8 mouse cellular contexts compared by ENCODE assay signal in the genomic region with DNA sequence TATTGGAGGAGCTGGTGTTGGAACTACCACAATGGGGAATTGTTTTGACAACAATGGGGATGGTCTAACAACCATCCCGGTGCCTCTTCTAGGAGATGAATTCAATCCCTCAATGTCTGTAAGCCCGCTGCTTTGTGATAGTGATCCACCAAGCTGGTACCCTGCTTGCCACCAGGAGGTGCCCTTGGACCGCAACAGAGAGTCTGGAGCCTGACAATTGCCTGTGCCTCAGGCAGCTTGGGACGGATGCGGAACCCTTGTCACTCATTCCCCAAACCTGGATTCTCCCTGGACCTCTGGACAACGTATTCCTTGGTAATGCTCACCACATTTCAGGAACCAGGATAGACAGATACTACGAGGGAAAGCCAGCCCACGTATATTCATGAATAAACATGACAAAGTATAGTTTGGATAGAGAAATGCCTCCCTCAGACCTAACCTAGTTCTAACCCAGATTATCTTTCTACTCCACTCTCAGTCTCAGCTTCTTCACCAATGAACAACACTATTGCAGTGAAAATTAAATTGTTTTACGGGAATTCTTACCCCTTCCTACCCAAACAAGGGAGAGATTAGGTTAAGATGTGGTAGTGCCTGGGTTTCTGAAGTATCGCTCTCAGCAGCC. TPM values are rescaled to one million over a fixed set of nuclear protein-coding genes. Genes with fewer than 3 reads are reported as not detected.
DNase-seq lines count a peak whose midpoint lies in the region; ATAC-seq lines count a peak whose summit lies in the region.

No protein-coding gene starts in this region.

- peaks cover 26% of the 10 kb centered on the region for H3K4me1 ChIP-seq in hindbrain, embryonic 16.5 days (ENCODE audit: control insufficient read depth, insufficient read depth, low read depth, low read length)

- H3K27ac ChIP-seq in hindbrain, embryonic 16.5 days (ENCODE audit: low read depth, low read length): peak overlapping the region; percentile 96
- H3K27ac ChIP-seq in macrophage: peak overlapping the region; percentile 19; the same call in 1 of the 2 replicates

- 0% methylated on average over 10 of the region's 10 CpGs for WGBS in hindbrain, embryonic 16.5 days
- under 1% methylated on average over 10 of the region's 10 CpGs for WGBS in macrophage (ENCODE audit: missing documents)

- peak overlapping the region; percentile 59; the same call in 1 of the 2 replicates for H3K9ac ChIP-seq in hindbrain, embryonic 16.5 days (ENCODE audit: low read depth, low read length)

- peaks cover 24% of the 10 kb centered on the region; the same call in 1 of the 2 replicates for H3K79me2 ChIP-seq in macrophage (ENCODE audit: inconsistent target)

- DNase-seq in R1 (ENCODE audit: low read depth, low spot score): peak; percentile 93
- DNase-seq in cerebellum, postnatal 25 days: peak; percentile 92 to 95
- DNase-seq in frontal cortex, postnatal 36 days (ENCODE audit: low spot score in 2 of 2): peak; percentile 87 to 92
- peak; percentile 88 to 90 for DNase-seq in left cerebral cortex, adult 18-20 months (ENCODE audit: low spot score in 2 of 2)
- DNase-seq in right cerebral cortex, adult 18-20 months: peak; percentile 90
- DNase-seq in urinary bladder, postnatal 10 days (ENCODE audit: low spot score): peak; percentile 66

- no peaks in the 10 kb centered on the region for H3K27me3 ChIP-seq in hindbrain, embryonic 16.5 days (replicated peaks; ENCODE audit: control insufficient read depth, insufficient read depth, low read length)

- H3K9me3 ChIP-seq in hindbrain, embryonic 16.5 days (ENCODE audit: control insufficient read depth, low read length): no peaks in the 10 kb centered on the region

- H3K4me3 ChIP-seq in hindbrain, embryonic 16.5 days (ENCODE audit: low read length): peak overlapping the region; percentile 72
- H3K4me3 ChIP-seq in macrophage (ENCODE audit: inconsistent target): peak overlapping the region; percentile 50

- peaks cover 11% of the 10 kb centered on the region for H3K36me3 ChIP-seq in hindbrain, embryonic 16.5 days (ENCODE audit: control insufficient read depth, insufficient read depth, low read length)
- H3K36me3 ChIP-seq in macrophage (ENCODE audit: inconsistent target): no peaks in the 10 kb centered on the region

- peak; percentile 72 for ATAC-seq in hindbrain, embryonic 16.5 days

- peak overlapping the region; percentile 57 for H3K4me2 ChIP-seq in hindbrain, embryonic 16.5 days (ENCODE audit: low read length)

RNA-seq across cellular contexts. Expression of a gene that starts 0.6 kb away (rescaled TPM):
- 124 and 127 TPM in 2 replicates for polyA plus RNA-seq in hindbrain, embryonic 16.5 days (2015; fragmentation: Nextera tagmentation; extraction: Ambion mirVana)
- total RNA-seq in left cerebral cortex, adult 18-20 months (2021): 10 to 100 TPM; 18.1 to 22.3 TPM
- 10 to 100 TPM in 6 of 26 experiments, 1 to 10 TPM in 20; 5.6 to 13.3 (median 8.7) TPM for total RNA-seq in macrophage (2018; cell fraction: chromatin; rRNA removed)
- 1 to 10 TPM; 2.8 to 7.0 (median 4.5) TPM for total RNA-seq in macrophage (2018; cell fraction: cytosol; rRNA removed)
- total RNA-seq in macrophage (2018; cell fraction: nucleus; rRNA removed): 10 to 100 TPM in 5 of 26 experiments, 1 to 10 TPM in 21; 4.7 to 15.2 (median 7.4) TPM
- 5.4 to 7.3 TPM (median 5.9 TPM) in 3 replicates for polyA plus RNA-seq in macrophage (2018)

RNA-seq across cellular contexts. Expression of a gene that starts 38.0 kb away (rescaled TPM):
- polyA plus RNA-seq in hindbrain, embryonic 16.5 days (2015; fragmentation: Nextera tagmentation; extraction: Ambion mirVana): 67.2 and 73.6 TPM in 2 replicates
- total RNA-seq in left cerebral cortex, adult 18-20 months (2021): 100 to 1,000 TPM; 115 to 118 TPM
- total RNA-seq in macrophage (2018; cell fraction: chromatin; rRNA removed): 100 to 1,000 TPM in 21 of 26 experiments, 10 to 100 TPM in 5; 75.1 to 226 (median 155) TPM
- total RNA-seq in macrophage (2018; cell fraction: cytosol; rRNA removed): 10 to 100 TPM; 16.1 to 28.3 (median 21.0) TPM
- total RNA-seq in macrophage (2018; cell fraction: nucleus; rRNA removed): 100 to 1,000 TPM in 7 of 26 experiments, 10 to 100 TPM in 19; 45.8 to 147 (median 76.8) TPM
- polyA plus RNA-seq in macrophage (2018): 12.7 to 21.9 TPM (median 16.4 TPM) in 3 replicates

RNA-seq across cellular contexts. Expression of a gene that starts 44.7 kb away (rescaled TPM):
- polyA plus RNA-seq in hindbrain, embryonic 16.5 days (2015; fragmentation: Nextera tagmentation; extraction: Ambion mirVana): 21.7 and 31.4 TPM in 2 replicates
- 100 to 1,000 TPM; 505 to 509 TPM for total RNA-seq in left cerebral cortex, adult 18-20 months (2021)
- total RNA-seq in macrophage (2018; cell fraction: chromatin; rRNA removed): 1 to 10 TPM in 2 of 26 experiments, under 1 TPM in 11, not detected in 13; 0.06 to 1.3 (median 0.13) TPM
- under 1 TPM; under 0.01 to 0.37 (median 0.07) TPM for total RNA-seq in macrophage (2018; cell fraction: cytosol; rRNA removed)
- total RNA-seq in macrophage (2018; cell fraction: nucleus; rRNA removed): 1 to 10 TPM in 2 of 26 experiments, under 1 TPM in 15, not detected in 9; 0.06 to 1.8 (median 0.11) TPM
- 0.05 to 0.11 TPM (median 0.10 TPM) in 3 replicates for polyA plus RNA-seq in macrophage (2018)

RNA-seq across cellular contexts. Expression of a gene that starts 55.7 kb away (rescaled TPM):
- 21.3 and 24.2 TPM in 2 replicates for polyA plus RNA-seq in hindbrain, embryonic 16.5 days (2015; fragmentation: Nextera tagmentation; extraction: Ambion mirVana)
- 10 to 100 TPM; 28.4 to 39.1 TPM for total RNA-seq in left cerebral cortex, adult 18-20 months (2021)
- total RNA-seq in macrophage (2018; cell fraction: chromatin; rRNA removed): 10 to 100 TPM in 24 of 26 experiments, 1 to 10 TPM in 2; 7.4 to 50.9 (median 32.4) TPM
- 10 to 100 TPM in 4 of 26 experiments, 1 to 10 TPM in 22; 4.6 to 10.9 (median 7.4) TPM for total RNA-seq in macrophage (2018; cell fraction: cytosol; rRNA removed)
- total RNA-seq in macrophage (2018; cell fraction: nucleus; rRNA removed): 10 to 100 TPM in 23 of 26 experiments, 1 to 10 TPM in 3; 6.0 to 41.4 (median 21.2) TPM
- polyA plus RNA-seq in macrophage (2018): 1.3 to 5.1 TPM (median 3.4 TPM) in 3 replicates

RNA-seq across cellular contexts. Expression of a gene that starts 55.8 kb away (rescaled TPM):
- polyA plus RNA-seq in hindbrain, embryonic 16.5 days (2015; fragmentation: Nextera tagmentation; extraction: Ambion mirVana): 59.5 and 65.0 TPM in 2 replicates
- total RNA-seq in left cerebral cortex, adult 18-20 months (2021): 10 to 100 TPM; 37.6 to 60.4 TPM
- total RNA-seq in macrophage (2018; cell fraction: chromatin; rRNA removed): 10 to 100 TPM; 16.7 to 82.1 (median 48.5) TPM
- total RNA-seq in macrophage (2018; cell fraction: cytosol; rRNA removed): 10 to 100 TPM in 23 of 26 experiments, 1 to 10 TPM in 3; 9.2 to 20.8 (median 13.5) TPM
- total RNA-seq in macrophage (2018; cell fraction: nucleus; rRNA removed): 10 to 100 TPM; 16.2 to 64.4 (median 31.4) TPM
- polyA plus RNA-seq in macrophage (2018): 10.2 to 18.9 TPM (median 15.8 TPM) in 3 replicates

Comparison
In these comparisons a context has a peak if more than half of its experiments do, and no peak if none do; other contexts are left out.
1. Peak in every context shown above with its lines: DNase-seq, ATAC-seq, H3K4me3 ChIP-seq and H3K27ac ChIP-seq.
2. RNA of a gene that starts 0.6 kb away (polyA plus RNA-seq): 124 to 127 TPM in hindbrain, embryonic 16.5 days; 5.4 to 7.3 TPM in macrophage; every median in the first group is over 10 times any median in the second.
3. RNA of a gene that starts 44.7 kb away (polyA plus RNA-seq): 21.7 to 31.4 TPM in hindbrain, embryonic 16.5 days; 0.05 to 0.11 TPM in macrophage; every median in the first group is over 10 times any median in the second.